Mouse (Mus musculus) kidney, embryonic 14.5 days (tissue): ENCODE data around the gene Kcnn1. TPM values are rescaled to one million over a fixed set of nuclear protein-coding genes. Genes with fewer than 3 reads are reported as not detected.

Experiments used
- ATAC-seq: fragments of 200-750 bp; cut with Nextera tagmentation; 2 replicates; pipeline ENCODE4 v1.8.0; 2017; ENCODE audit warnings: moderate number of reproducible peaks, mild to moderate bottlenecking, moderate TSS enrichment, moderate library complexity; ENCODE audit not compliant: low FRiP score, low TSS enrichment
- H3K27ac ChIP-seq: fragments of 300-500 bp; sonication (generic); 2 replicates; pipeline ENCODE4 v1.5.1; 2014; ENCODE audit warnings: low read depth, mild to moderate bottlenecking, low read length, moderate library complexity, mixed read lengths
- H3K27me3 ChIP-seq: fragments of 300-500 bp; sonication (generic); 2 replicates; pipeline ENCODE4 v1.6.1; 2014; ENCODE audit warnings: mild to moderate bottlenecking, low read length; ENCODE audit not compliant: control insufficient read depth, insufficient read depth
- H3K36me3 ChIP-seq: fragments of 300-500 bp; sonication (generic); 2 replicates; pipeline ENCODE4 v1.6.1; 2014; ENCODE audit warnings: low read length, mixed read lengths; ENCODE audit not compliant: control insufficient read depth, insufficient read depth
- H3K4me1 ChIP-seq: fragments of 300-500 bp; sonication (generic); 2 replicates; pipeline ENCODE4 v1.6.1; 2014; ENCODE audit warnings: low read length, mixed read lengths; ENCODE audit not compliant: control insufficient read depth, insufficient read depth
- H3K4me2 ChIP-seq: fragments of 300-500 bp; sonication (generic); replicated peaks from 2 replicates; pipeline ENCODE4 v1.6.1; 2014; ENCODE audit warnings: low read depth, mild to moderate bottlenecking, low read length
- H3K4me3 ChIP-seq: fragments of 300-500 bp; sonication (generic); 2 replicates; pipeline ENCODE4 v1.5.1; 2014; ENCODE audit warnings: mild to moderate bottlenecking, low read length
- H3K9ac ChIP-seq: fragments of 300-500 bp; sonication (generic); 2 replicates; pipeline ENCODE4 v1.6.1; 2014; ENCODE audit warnings: low read depth, mild to moderate bottlenecking, low read length, moderate library complexity
- H3K9me3 ChIP-seq: fragments of 300-500 bp; sonication (generic); 2 replicates; pipeline ENCODE4 v1.6.1; 2016; ENCODE audit warnings: low read length; ENCODE audit not compliant: control insufficient read depth
- WGBS: fragments of 180-500 bp; shearing (Covaris S2); extraction: QIAGEN DNeasy Blood & Tissue Kit; methylation state at CpG from one replicate; pipeline ENCODE4 v1.1.7; 2014; 5-methylcytosine and 5-hydroxymethylcytosine counted together
- polyA plus RNA-seq: library from polyadenylated mRNA; unstranded; fragments of >200 nt; fragmentation: Nextera tagmentation; extraction: Ambion mirVana; gene quantifications from 2 replicates; pipeline ENCODE4 v1.2.1, GENCODE M21; 2014

Kcnn1 gene
- polyA plus RNA-seq, 1 experiment from 2014 or later = 2.6 TPM

- Histone ChIP-seq H3K27me3 (peaks cover 34% of the 10 kb centered on the region), H3K9me3 (no peaks in the 10 kb centered on the region), H3K4me2 (peak overlapping the region; percentile 83), H3K27ac (peak overlapping the region; percentile 85), H3K9ac (peak overlapping the region; percentile 63), H3K4me1 (peaks cover 38% of the 10 kb centered on the region), H3K4me3 (peak overlapping the region; percentile 49), H3K36me3 (peaks cover 6% of the 10 kb centered on the region; the same call in 1 of the 2 replicates)
- WGBS = under 1% methylated on average over 45 of the region's 46 CpGs
- ATAC-seq = peak; percentile 86
Measured at GRCm38 (mm10) chr8:70865350-70866000, 2.4 kb upstream of the Kcnn1 start.

DNA sequence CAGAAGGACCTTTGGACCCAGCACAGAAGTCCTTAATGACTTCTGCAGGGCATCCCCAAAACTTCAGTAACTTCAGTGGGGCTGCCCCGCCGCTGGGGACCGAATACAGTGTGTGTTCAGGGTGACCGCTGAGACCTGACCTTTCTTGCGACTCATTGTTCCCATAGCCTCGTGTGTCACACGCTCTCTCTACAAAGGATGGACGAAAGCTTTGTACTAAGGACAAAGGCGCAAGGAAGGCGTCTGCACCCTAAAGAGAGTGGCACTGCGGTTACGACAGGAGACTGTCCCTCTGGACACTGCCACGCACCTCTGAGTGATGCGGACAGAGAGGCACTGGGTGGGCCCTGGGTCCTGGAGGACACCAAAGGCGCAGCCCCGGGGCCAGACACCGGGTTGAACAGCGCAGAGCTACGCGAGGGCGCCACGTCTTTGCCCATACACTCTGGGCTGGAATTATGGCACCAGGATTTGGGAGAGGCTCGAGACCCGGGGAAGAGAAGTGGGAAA is 1.7 kb upstream of the Kcnn1 start:
- H3K9me3 ChIP-seq = no peaks in the 10 kb centered on the region
- peaks cover 34% of the 10 kb centered on the region for H3K27me3 ChIP-seq
- 2% methylated on average over 24 of the region's 24 CpGs for WGBS
- H3K4me2 ChIP-seq = peak overlapping the region; percentile 83
- peak overlapping the region; percentile 49 for H3K4me3 ChIP-seq
- H3K4me1 ChIP-seq = peaks cover 38% of the 10 kb centered on the region
- H3K36me3 ChIP-seq = peaks cover 6% of the 10 kb centered on the region; the same call in 1 of the 2 replicates
- H3K27ac ChIP-seq = peak overlapping the region; percentile 59; the same call in 1 of the 2 replicates
- peak; percentile 2; the same call in 1 of the 2 replicates for ATAC-seq
- peak overlapping the region; percentile 63 for H3K9ac ChIP-seq

DNA sequence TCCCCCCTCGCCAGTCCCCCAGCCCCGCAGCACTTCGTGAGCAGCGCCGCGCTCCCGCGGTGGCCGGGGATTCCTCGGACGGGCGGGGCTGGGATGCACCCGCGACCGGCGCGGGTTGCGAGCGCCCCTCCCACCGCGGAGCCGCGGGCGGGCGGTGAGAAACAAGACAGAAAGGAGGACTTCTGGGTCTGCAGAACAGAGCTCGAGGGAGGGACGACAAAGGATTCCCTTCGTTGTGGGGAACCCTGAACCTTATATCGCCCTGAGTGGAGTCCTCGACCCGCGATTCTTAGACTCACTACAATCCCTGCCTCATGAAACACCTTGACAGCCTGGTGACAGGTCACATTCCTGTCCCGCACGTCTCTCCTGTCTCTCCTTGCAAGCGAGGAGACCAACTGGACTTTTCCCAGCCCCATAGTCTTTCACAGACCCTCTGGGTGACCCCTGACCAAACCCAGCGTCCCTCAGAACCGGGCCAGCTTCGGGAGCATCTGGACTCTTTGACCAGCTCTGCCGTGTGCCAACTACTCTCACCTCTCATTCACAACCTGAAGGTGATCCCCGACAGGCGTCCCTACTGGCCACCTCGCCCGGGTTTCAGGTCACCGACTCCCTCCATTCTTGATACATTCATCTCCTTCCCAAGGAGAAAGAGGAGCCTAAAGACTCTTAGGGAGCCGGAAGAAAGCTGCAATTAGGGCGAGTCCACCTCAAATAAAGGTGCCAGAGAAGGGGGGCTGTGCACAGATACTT is 1.1 kb upstream of the Kcnn1 start:
- H3K4me2 ChIP-seq = peak overlapping the region; percentile 83
- H3K27ac ChIP-seq = 0 out of 2 replicates have a peak overlapping the region, but pooled peaks have one; percentile 59
- no peaks in the 10 kb centered on the region for H3K9me3 ChIP-seq
- H3K9ac ChIP-seq = peak overlapping the region; percentile 63
- peaks cover 34% of the 10 kb centered on the region for H3K27me3 ChIP-seq
- WGBS = under 1% methylated on average over 46 of the region's 46 CpGs
- ATAC-seq = no peak
- peak overlapping the region; percentile 49 for H3K4me3 ChIP-seq
- H3K4me1 ChIP-seq = peaks cover 38% of the 10 kb centered on the region
- H3K36me3 ChIP-seq = peaks cover 6% of the 10 kb centered on the region; the same call in 1 of the 2 replicates

DNA sequence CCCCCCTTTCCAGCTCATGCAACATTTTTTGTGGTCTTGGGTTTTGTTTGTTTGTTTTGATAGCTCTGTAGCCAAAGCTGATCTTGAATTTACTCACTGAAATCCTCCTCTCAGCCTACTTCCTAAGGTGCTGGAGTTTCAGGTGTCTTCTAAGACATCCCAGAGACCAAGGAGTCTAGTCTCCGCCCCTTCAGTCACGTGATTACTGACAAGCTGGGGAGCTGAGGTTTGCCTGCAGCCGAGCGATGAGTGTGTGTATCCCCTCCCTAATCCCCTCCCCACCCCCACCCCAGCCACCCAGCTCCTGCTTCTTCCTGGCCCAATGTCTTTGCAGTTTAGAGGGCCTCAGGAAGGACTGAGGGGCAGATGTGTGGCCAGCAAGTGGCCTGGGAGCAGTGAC is 5.5 kb downstream of the Kcnn1 start:
- Histone ChIP-seq H3K9me3 (no peaks in the 10 kb centered on the region), H3K4me1 (peaks cover 10% of the 10 kb centered on the region), H3K4me2 (no peak overlapping the region), H3K36me3 (no peaks in the 10 kb centered on the region), H3K27ac (no peak overlapping the region), H3K9ac (no peak overlapping the region), H3K4me3 (no peak overlapping the region), H3K27me3 (peaks cover 13% of the 10 kb centered on the region)
- 16% methylated on average over 4 of the region's 4 CpGs for WGBS
- ATAC-seq = no peak

DNA sequence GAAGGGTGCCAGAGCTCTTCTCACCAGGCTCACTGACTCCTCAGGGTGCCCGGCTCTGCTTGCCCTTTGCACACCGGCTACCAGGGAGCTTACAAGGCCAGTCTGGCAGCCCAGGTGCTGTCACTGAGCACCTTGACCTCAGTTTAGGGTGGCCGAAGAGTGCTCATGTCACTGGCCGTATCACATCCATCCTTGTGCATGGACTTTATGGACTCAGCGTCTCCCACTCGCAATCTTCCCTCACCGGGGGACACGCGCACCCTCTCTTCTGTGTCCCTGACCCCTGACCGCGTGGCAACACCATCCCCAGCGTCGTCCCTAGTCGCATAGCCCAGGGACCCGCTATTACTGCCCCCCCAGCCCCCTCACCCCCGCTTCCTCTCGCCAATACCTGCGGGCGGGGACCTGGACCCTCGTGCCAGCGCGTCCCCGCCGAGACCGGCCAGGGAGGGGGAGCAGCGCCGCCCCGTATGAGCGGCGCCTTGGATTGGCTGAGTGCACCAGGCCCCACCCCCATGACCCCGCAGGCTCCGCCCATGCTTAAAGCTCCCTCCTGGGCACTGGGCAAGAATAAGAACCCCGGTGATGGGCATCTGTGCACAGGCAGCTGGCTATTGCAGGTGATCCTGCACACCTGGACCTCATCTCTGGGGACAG is 6.4 kb downstream of the Kcnn1 start:
- H3K9ac ChIP-seq = peak overlapping the region; percentile 51
- peak overlapping the region; percentile 85 for H3K4me2 ChIP-seq
- H3K4me1 ChIP-seq = peaks cover 8% of the 10 kb centered on the region
- H3K9me3 ChIP-seq = no peaks in the 10 kb centered on the region
- H3K4me3 ChIP-seq = peak overlapping the region; percentile 43
- H3K27ac ChIP-seq = no peak overlapping the region
- peaks cover 4% of the 10 kb centered on the region; the same call in 1 of the 2 replicates for H3K27me3 ChIP-seq
- no peaks in the 10 kb centered on the region for H3K36me3 ChIP-seq
- peak; percentile 71 for ATAC-seq
- WGBS = 6% methylated on average over 33 of the region's 33 CpGs

DNA sequence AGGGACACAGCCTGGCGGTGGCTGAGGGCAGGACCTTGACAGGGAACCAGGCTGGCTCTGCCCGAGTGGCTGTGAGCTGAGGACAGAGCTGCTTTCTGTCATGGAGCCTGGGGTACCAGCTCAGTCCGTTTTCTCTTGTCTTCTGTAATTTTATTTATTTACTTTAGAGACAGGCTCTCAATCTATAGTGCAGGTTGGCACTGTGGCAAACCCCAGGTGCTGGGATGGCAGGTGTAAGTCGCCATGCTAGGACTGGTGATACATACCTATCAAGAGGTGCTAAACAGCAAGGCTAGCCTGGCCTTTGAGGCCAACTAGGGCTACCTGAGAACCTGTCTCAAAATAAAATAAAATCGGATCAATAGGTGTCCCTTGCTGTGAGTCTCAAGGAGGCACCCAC is 7.0 kb downstream of the Kcnn1 start:
- Histone ChIP-seq H3K27ac (no peak overlapping the region), H3K4me1 (peaks cover 8% of the 10 kb centered on the region), H3K4me3 (no peak overlapping the region), H3K9ac (no peak overlapping the region), H3K27me3 (no peaks in the 10 kb centered on the region), H3K9me3 (no peaks in the 10 kb centered on the region), H3K4me2 (no peak overlapping the region), H3K36me3 (no peaks in the 10 kb centered on the region)
- ATAC-seq = no peak
- WGBS = 64% methylated on average over 5 of the region's 5 CpGs

DNA sequence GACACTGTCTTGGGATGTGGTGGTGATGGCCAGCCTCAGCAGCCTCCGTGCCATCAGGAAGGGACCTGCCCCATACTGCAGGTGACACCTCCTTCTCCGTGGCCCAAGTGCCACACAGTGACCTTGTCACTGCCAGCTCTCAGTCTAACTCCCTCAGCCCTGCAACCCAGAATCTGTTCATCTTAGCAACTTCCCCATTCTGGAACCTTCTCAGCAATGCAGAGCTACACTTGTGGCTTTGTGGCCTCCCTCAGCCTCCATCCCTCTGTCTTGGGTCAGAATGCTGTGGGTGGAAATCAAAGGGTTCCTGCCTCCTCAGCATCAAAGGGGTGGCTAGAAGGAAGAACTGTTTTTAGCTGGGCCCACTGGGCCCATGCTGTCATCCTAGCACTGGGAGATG is 9.2 kb downstream of the Kcnn1 start:
- 88% methylated on average over 2 of the region's 2 CpGs for WGBS
- peaks cover 8% of the 10 kb centered on the region for H3K4me1 ChIP-seq

DNA sequence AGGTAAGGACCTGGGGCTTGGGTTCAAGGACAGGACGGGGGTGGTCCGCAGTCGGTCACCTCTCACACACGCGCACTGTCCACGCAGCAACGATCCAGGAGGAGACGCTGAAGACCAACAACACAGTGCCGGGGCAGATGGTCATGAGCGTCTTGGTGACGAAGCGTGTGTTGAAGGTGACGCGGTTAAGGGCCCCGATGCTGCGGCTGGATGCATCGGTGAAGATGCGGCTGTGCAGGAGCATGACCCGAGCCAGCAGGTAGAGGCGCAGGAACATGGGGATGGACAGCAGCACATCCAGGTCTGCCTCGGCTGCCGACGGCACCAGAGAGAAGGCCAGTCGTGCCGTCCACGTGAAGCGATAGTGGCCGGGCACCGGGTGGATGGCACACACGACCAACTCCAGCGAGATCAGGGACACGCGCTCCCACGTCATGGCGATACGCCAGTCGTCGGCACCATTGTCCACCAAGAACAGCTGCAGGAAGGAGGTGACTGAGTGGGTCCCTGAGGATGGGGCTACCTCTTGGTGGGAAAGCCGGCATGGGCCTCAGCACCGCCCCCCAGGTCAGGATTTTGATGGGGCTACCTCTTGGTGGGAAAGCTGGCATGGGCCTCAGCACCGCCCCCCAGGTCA is 10.3 kb downstream of the Kcnn1 start:
- no peak overlapping the region for H3K27ac ChIP-seq
- H3K36me3 ChIP-seq = no peaks in the 10 kb centered on the region
- WGBS = 90% methylated on average over 41 of the region's 41 CpGs
- peaks cover 4% of the 10 kb centered on the region; the same call in 1 of the 2 replicates for H3K4me1 ChIP-seq
- H3K4me3 ChIP-seq = no peak overlapping the region
- H3K9ac ChIP-seq = no peak overlapping the region
- H3K9me3 ChIP-seq = no peaks in the 10 kb centered on the region
- ATAC-seq = no peak
- H3K27me3 ChIP-seq = no peaks in the 10 kb centered on the region
- H3K4me2 ChIP-seq = no peak overlapping the region

More for the DNA sequence above, 9.2 kb downstream of the Kcnn1 start:
- H3K9ac ChIP-seq = no peak overlapping the region
- H3K9me3 ChIP-seq = no peaks in the 10 kb centered on the region
- H3K4me2 ChIP-seq = no peak overlapping the region
- H3K27me3 ChIP-seq = no peaks in the 10 kb centered on the region
- no peaks in the 10 kb centered on the region for H3K36me3 ChIP-seq
- H3K27ac ChIP-seq = no peak overlapping the region
- H3K4me3 ChIP-seq = no peak overlapping the region
- ATAC-seq = no peak
